Mouse (Mus musculus) B cell, adult 2 months (primary cell): ENCODE measurements around the gene Olfr330.
A peak's percentile ranks its signal among the peaks of the same experiment; 100 is the strongest.
"Not testable (repeated sequence)": the region's sequence is repeated elsewhere in the genome, so short reads cannot be mapped to it uniquely, and the experiment has no call there.

Source experiments
- DNase-seq, 2 experiments: peaks; one replicate each; pipeline ENCODE4 v3.0.0; 2022

The Olfr330 gene

DNA sequence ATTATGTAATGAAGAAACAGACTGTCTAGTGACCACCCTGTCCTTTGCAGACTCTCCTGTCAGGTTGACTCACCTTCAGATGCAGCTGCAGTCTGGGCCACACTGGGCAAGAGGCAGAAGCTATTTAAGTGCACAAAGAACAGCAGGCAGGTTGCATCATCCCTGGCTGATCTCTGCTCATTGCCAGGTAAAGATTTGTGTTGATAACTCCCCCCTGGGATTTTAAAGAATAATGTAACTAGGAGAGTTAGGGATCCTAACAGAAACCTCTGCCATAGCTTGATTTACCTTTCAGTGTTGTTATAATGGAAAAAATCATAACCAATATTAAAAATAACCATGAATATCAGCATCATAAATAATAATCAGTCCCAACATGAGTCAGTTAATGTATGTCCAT, at the start of gene Olfr330:
Gene Olfr330, minus strand, starts transcription at position 101 of the 400 bp plus-strand sequence.
- DNase-seq: not testable (repeated sequence)

DNA sequence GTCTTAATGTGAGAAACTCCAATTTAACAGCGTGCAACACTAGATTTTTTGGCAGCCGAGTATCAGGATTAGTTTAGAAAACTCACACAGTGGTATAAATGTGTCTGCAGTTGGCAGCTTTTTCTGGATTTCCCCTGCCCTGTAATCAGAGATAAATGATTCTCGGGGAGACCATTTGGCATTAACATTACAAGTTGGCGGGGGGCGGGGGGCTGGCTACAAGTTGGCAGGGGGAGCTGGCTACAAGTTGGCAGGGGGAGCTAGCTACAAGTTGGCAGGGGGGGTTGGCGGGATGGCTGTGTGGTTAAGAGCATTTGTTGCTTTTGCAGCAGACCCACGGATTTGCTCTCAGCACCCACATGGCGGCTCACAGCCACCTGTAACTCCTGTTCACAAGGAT, 44.0 kb upstream of the Olfr330 start:
- DNase-seq: no peak

DNA sequence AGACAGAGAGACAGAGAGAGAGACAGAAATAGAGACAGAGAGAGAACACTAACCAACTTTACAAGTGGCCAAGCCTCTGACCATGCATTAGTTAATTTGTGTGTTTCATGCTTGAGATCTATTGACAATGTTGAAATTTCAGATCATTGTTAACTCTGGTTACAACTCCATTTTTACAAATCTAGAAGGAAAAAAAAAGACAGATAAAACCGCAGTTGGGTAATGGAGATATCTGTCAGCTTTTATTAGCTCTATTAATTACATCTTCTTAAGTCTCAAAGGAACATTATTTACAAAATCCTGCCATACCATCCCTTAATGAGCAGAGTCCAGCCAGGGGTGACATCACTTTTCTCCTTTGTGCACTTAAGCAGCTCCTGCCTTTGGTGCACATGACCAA, 42.8 kb upstream of the Olfr330 start, which contains the start of gene Olfr325:
Gene Olfr325, plus strand, starts transcription at position 301 of the 400 bp plus-strand sequence.
- no peak for DNase-seq

DNA sequence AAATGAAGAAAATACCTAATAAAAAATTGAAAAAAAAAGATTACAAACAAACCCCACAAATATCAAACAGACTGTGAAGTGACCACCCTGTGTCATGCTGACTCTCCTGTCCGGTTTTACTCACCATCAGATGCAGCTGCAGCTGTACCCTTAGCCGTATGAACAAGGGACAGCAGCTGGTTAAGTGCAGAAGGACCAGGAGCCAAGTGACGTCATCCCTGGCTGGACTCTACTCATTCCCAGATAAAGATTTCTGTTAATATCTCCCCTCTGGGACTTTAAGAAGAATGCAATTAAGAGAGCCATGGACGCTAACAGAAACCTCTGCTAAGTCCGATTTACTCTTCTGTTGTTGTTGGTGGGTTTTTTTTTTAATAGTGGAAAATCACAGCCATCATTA, 35.8 kb upstream of the Olfr330 start, which contains the start of gene Olfr224:
Gene Olfr224, minus strand, starts transcription at position 149 of the 400 bp plus-strand sequence.
- no peak for DNase-seq

DNA sequence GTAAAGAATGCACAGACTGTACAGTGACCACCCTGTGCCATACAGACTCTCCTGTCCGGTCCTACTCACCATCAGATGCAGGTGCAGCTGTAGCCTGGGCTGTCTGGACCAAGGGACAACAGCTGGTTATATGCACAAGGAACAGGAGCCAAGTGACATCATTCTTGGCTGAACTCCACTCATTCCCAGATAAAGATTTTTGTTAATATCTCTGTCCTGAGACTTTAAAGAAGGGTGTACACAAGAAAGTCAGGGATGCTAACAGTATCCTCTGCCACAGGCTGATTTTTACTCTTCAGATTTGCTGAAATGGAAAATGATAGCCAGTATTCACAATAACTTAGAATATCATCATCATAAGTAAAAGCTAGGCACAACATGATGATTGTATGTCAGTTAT, 20.9 kb upstream of the Olfr330 start, which contains the start of gene Olfr328:
Gene Olfr328, minus strand, starts transcription at position 101 of the 400 bp plus-strand sequence.
- DNase-seq: no peak

DNA sequence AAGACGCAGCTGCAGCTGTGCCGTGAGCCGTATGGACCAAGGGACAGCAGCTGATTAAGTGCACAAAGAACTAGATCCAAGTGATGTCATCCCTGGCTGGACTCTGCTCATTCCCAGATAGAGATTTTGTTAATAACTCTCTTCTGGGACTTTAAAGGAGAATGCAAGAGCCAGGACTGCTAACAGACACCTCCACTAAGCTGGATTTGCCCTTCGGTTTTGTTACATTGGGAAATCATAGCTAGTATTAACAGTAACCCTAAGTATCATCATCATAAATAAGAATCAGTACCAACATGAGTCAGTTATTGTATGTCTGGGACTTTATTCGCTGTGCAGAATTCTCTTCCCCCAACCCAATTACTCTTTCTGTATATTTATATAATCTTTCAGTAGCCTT, 11.7 kb upstream of the Olfr330 start, which contains the start of gene Olfr329-ps:
Gene Olfr329-ps, minus strand, starts transcription at position 101 of the 400 bp plus-strand sequence.
- DNase-seq: no peak

DNA sequence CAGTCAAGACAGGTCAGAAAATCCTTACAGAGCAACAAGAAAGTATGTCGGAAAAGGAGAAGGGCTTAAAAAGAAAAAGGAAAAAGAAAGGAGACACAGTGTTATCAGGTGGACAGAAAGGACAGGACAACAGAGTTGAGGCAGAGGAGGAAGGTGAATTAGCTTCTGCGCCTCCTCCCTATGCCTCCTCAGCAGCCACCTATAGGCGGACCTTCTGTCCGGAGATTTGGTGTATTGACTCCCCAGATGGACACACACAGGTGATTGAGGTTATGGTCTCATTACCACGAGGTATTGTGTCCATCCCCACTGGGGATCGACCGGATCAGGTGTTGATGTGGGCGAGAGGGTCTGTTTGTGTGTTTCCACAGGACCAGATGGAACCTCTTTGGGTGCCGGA, 14.9 kb downstream of the Olfr330 start:
- peak; percentile 15 to 17 for DNase-seq

DNA sequence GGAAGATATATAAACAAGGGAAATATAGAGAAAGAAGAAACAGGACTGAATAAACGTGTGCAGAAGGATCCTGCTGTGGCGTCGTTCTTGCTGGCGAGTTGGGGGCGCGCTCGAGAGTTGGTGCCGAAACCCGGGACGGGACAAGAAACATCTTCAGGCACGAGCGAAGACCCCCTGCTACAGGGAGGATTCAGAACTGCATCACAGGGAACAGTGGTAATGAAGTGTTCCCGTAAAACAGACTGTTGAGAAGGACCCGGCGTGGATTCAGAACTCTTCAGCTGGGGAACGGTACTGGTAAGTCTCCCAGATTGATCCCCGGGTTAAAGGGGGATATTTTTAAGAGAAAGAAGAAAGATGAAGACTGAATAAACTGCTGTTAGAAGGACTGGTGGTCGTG, 15.7 kb downstream of the Olfr330 start:
- peak; percentile 43 to 49 for DNase-seq

DNA sequence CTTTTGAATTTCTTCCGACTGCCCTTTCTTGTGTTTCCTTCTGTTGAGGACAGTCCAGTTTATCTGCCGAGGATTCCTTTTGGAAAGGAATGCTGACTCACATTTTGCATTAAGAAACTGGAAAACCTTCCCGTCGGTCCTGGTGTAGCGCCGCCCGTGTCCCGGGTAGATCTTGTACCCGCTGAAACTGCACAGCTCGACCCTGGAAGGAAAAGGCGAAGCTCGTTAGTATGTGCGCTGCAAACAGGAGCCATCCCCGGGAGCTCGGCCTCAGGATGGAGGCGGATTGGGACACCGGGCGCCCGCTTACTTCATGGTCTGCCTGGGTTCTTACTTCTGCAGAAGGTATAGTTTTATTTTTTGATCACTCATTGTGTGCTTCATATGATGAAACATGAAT, 25.6 kb downstream of the Olfr330 start:
- DNase-seq: not testable (repeated sequence)

DNA sequence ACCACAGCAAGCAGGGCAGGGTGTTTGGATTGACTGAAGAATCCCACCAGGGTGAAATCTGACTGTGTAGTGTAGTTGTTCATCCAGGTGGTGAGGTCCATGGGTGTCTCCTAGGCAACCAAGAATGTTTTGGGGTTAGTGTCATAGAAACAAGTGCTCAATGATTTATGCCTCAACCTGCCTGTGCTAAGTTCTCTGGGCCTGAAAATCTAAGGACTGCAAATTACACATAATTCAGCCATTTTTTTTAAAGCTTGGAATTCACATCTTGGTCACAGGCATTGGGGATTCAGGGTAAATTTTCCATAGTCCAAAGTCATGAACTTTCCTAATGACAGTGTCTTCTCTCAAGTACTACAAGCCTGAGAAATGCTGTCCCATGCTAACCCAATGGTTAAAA, 32.2 kb downstream of the Olfr330 start, which contains the start of gene Olfr331:
Gene Olfr331, minus strand, starts transcription at position 101 of the 400 bp plus-strand sequence.
- DNase-seq: not testable (repeated sequence)

DNA sequence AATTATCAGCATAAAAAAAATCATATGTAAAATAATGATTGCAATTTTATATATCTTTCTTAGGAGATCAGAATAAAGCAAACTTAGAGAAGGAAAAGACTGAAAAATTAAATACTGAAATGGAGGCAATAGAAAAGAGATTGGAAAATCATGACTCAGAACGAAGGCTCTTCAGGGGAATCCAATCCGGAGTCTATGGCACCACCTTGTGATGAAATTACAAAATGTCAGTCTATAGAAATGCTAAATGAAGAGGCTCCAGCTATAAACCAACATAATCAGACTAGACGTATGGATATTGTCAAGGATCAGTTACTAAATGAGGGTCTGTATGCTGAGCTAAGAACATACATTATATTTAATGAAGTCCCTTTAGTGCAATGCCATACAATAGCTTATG, 35.3 kb downstream of the Olfr330 start:
- DNase-seq: no peak

DNA sequence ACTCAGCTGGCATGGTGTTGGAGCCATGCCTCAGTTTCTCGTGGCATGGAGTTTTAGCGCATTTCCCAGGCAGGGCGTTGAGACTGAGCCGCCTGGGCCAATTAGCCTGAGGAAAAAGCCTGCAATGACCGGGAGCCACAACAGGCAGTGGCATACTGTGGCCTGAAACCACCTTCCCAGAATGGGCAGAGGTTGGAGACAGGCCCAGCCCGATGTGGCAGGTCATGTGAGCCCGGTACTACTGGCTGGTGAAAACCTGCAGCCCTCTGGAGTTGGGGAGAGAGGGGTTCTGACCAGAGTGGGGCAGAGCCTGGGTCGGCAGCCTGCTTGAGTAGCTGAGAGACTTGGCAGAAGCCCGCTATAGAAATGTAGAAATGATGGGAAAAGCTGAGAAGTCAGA, 35.9 kb downstream of the Olfr330 start:
- DNase-seq: no peak

DNA sequence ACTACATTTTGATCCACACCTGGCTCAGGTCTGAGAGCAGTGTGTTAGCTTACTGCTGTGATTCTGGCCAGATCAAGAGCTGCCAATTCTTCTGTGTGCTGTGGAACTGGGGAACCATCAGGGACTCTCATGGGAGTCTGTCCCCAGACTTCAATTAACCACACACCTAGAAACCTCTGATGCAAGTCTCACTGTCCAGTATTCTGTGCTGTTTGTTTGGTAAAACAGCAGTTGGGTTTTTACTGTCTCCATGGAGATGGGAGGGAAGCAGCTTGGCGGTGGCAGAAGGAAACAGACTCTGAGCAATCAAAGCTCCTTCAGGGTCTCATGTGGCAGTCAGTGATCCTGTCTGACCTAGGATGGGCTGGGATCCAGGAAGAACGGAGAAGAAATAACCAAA, 42.2 kb downstream of the Olfr330 start, which contains the start of gene Olfr332:
Gene Olfr332, minus strand, starts transcription at position 101 of the 400 bp plus-strand sequence.
- no peak for DNase-seq
